ENCODE assay signal across 10 mouse cellular contexts in the genomic region with DNA sequence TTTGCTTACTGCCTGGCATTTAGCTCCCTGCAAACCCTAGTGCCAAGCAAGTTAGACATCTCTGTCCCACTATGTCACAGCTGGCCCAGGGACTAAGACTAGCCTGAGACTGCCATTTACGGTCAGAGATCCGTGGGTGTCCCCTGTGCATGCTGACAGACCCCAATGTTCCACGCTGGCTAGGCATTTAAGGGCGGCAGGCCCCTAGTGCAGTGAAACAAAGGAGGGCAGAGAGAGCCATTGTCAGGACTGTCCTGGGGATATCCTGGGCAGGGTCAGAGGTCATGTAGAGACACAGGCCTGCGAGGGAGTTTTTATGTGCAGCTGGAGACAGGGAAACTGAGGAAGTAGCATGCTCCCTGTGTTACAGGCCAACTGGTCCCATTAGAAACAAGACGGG. TPM values are rescaled to one million over a fixed set of nuclear protein-coding genes. Genes with fewer than 3 reads are reported as not detected.
DNase-seq lines count a peak whose midpoint lies in the region; ATAC-seq and TF ChIP-seq lines count a peak whose summit lies in the region.
"Had no signal": no experiment of that assay in that cellular context is flagged by ENCODE, and none has a peak within 500 bp of the region (broad histone marks: within the 10 kb centered on the region; RNA-seq: fewer than 3 reads in every experiment).

No protein-coding gene starts in this region.

- peak overlapping the region; percentile 31; the same call in 1 of the 2 replicates for H3K27ac ChIP-seq in kidney, embryonic 16.5 days (ENCODE audit: low read length)
- peak overlapping the region; percentile 43 for H3K27ac ChIP-seq in bone marrow macrophage, adult 2 months (ENCODE audit: insufficient read depth, low read depth, low read length)
- peak overlapping the region; percentile 49; the same call in 1 of the 2 replicates for H3K27ac ChIP-seq in intestine, embryonic 16.5 days (ENCODE audit: low read length)
- H3K27ac ChIP-seq: liver, embryonic 14.5 days had no signal

- H3K27me3 ChIP-seq in kidney, embryonic 16.5 days (ENCODE audit: insufficient read depth, low read length): no peaks in the 10 kb centered on the region
- no peaks in the 10 kb centered on the region for H3K27me3 ChIP-seq in C2C12 (ENCODE audit: control insufficient read depth, insufficient read depth, insufficient read length)
- no peaks in the 10 kb centered on the region for H3K27me3 ChIP-seq in intestine, embryonic 16.5 days (replicated peaks; ENCODE audit: control insufficient read depth, insufficient read depth, low read length)

- no peak overlapping the region for H3K4me2 ChIP-seq in kidney, embryonic 16.5 days (replicated peaks; ENCODE audit: low read depth, low read length)
- no peak overlapping the region for H3K4me2 ChIP-seq in intestine, embryonic 16.5 days (ENCODE audit: low read depth, low read length)

- DNase-seq in kidney, adult 18-20 months: no peak
- no peak for DNase-seq in urinary bladder, postnatal 10 days (ENCODE audit: low spot score)
- DNase-seq in right cerebral cortex, postnatal 10 days (ENCODE audit: low spot score in 2 of 2): no peak
- no peak for DNase-seq in ovary, postnatal 36 days (ENCODE audit: low spot score)

- H3K4me1 ChIP-seq in kidney, embryonic 16.5 days (ENCODE audit: insufficient read depth, low read length): peaks cover 94% of the 10 kb centered on the region
- peaks cover 77% of the 10 kb centered on the region for H3K4me1 ChIP-seq in bone marrow macrophage, adult 2 months (ENCODE audit: control insufficient read depth, insufficient read depth, low read length)
- H3K4me1 ChIP-seq in intestine, embryonic 16.5 days (ENCODE audit: control insufficient read depth, insufficient read depth, low read length): peaks cover 82% of the 10 kb centered on the region

- H3K4me3 ChIP-seq in kidney, embryonic 16.5 days (ENCODE audit: low read length): no peak overlapping the region
- H3K4me3 ChIP-seq in C2C12 (ENCODE audit: insufficient read depth, poor library complexity, severe bottlenecking): no peak overlapping the region
- H3K4me3 ChIP-seq in bone marrow macrophage, adult 2 months (ENCODE audit: insufficient read depth, low read length): no peak overlapping the region
- no peak overlapping the region for H3K4me3 ChIP-seq in intestine, embryonic 16.5 days (ENCODE audit: low read length)

- TF ChIP-seq POLR2A in bone marrow macrophage, adult 2 months (IDR thresholded peaks at IDR 0.05; ENCODE audit: borderline replicate concordance, low read depth, low read length): no peak

- WGBS in kidney, embryonic 16.5 days: 67% methylated on average over 6 of the region's 6 CpGs
- 76% methylated on average over 6 of the region's 6 CpGs for WGBS in intestine, embryonic 16.5 days

- TF ChIP-seq CTCF in C2C12 (IDR thresholded peaks at IDR 0.05; ENCODE audit: control insufficient read depth, insufficient read depth, insufficient read length): no peak
- no peak for TF ChIP-seq CTCF in bone marrow macrophage, adult 2 months (IDR thresholded peaks at IDR 0.05; ENCODE audit: low read depth, low read length)

- H3K79me3 ChIP-seq in C2C12 (ENCODE audit: low read depth): no peaks in the 10 kb centered on the region

- peak overlapping the region; percentile 19; the same call in 1 of the 2 replicates for H3K9ac ChIP-seq in kidney, embryonic 16.5 days (replicated peaks; ENCODE audit: low read length)
- peak overlapping the region; percentile 47; the same call in 1 of the 2 replicates for H3K9ac ChIP-seq in intestine, embryonic 16.5 days (ENCODE audit: low read depth, low read length)
- H3K9ac ChIP-seq: liver, embryonic 14.5 days had no signal

- ATAC-seq in kidney, embryonic 16.5 days (ENCODE audit: low FRiP score, low TSS enrichment): no peak
- no peak for ATAC-seq in intestine, embryonic 16.5 days

- peaks cover 24% of the 10 kb centered on the region for H3K36me3 ChIP-seq in kidney, embryonic 16.5 days (ENCODE audit: insufficient read depth, low read length)
- H3K36me3 ChIP-seq in C2C12 (ENCODE audit: control insufficient read depth, insufficient read depth): no peaks in the 10 kb centered on the region
- peaks cover 24% of the 10 kb centered on the region; the same call in 1 of the 2 replicates for H3K36me3 ChIP-seq in intestine, embryonic 16.5 days (ENCODE audit: control insufficient read depth, insufficient read depth, low read length)

- H3K79me2 ChIP-seq in C2C12 (ENCODE audit: control insufficient read depth, insufficient read depth): no peaks in the 10 kb centered on the region

- no peaks in the 10 kb centered on the region for H3K9me3 ChIP-seq in kidney, embryonic 16.5 days (ENCODE audit: low read length)
- H3K9me3 ChIP-seq in intestine, embryonic 16.5 days (ENCODE audit: control insufficient read depth, low read length): no peaks in the 10 kb centered on the region

- H3ac ChIP-seq in C2C12 (ENCODE audit: control insufficient read depth, insufficient read length, low read depth): peak overlapping the region; percentile 16

TF ChIP-seq in C2C12, 6 proteins besides CTCF, POLR2A, EP300 and RAD21:
- TF ChIP-seq FOSL1 (IDR thresholded peaks at IDR 0.05; ENCODE audit: insufficient read depth, low read length, poor library complexity, severe bottlenecking): no peak
- TF ChIP-seq CEBPB (IDR thresholded peaks at IDR 0.05; ENCODE audit: low read depth): no peak
- no peak for TF ChIP-seq MYOG (IDR thresholded peaks at IDR 0.05; ENCODE audit: control insufficient read depth, extremely low read depth, insufficient read length)
- no peak for TF ChIP-seq USF1 (IDR thresholded peaks at IDR 0.05; ENCODE audit: low read depth)
- TF ChIP-seq MYOD1 (IDR thresholded peaks at IDR 0.05; ENCODE audit: control insufficient read depth, insufficient read length, low read depth): no peak
- no peak for TF ChIP-seq MAX (IDR thresholded peaks at IDR 0.05)

RNA-seq across cellular contexts. Expression of a gene that starts 7.0 kb away (rescaled TPM):
- polyA plus RNA-seq in kidney, embryonic 16.5 days (2015; fragmentation: Nextera tagmentation; extraction: Ambion mirVana): 5.5 and 9.2 TPM in 2 replicates
- 0.74 TPM for polyA plus RNA-seq in C2C12 (2012; fragmentation: generic; extraction: Trizol)
- polyA plus RNA-seq in bone marrow macrophage, adult 2 months (2012; ENCODE audit: insufficient read depth, insufficient read length, missing spikeins): 15.4 and 17.8 TPM in 2 replicates
- 19.4 and 22.1 TPM in 2 replicates for polyA plus RNA-seq in intestine, embryonic 16.5 days (2015; fragmentation: Nextera tagmentation; extraction: Ambion mirVana)

RNA-seq across cellular contexts. Expression of a gene that starts 12.9 kb away (rescaled TPM):
- 169 and 170 TPM in 2 replicates for polyA plus RNA-seq in kidney, embryonic 16.5 days (2015; fragmentation: Nextera tagmentation; extraction: Ambion mirVana)
- polyA plus RNA-seq in C2C12 (2012; fragmentation: generic; extraction: Trizol): 46.7 TPM
- polyA plus RNA-seq in bone marrow macrophage, adult 2 months (2012; ENCODE audit: insufficient read depth, insufficient read length, missing spikeins): 87.2 and 90.4 TPM in 2 replicates
- 105 and 116 TPM in 2 replicates for polyA plus RNA-seq in intestine, embryonic 16.5 days (2015; fragmentation: Nextera tagmentation; extraction: Ambion mirVana)

RNA-seq across cellular contexts. Expression of a gene that starts 17.1 kb away (rescaled TPM):
- 1.5 and 2.1 TPM in 2 replicates for polyA plus RNA-seq in kidney, embryonic 16.5 days (2015; fragmentation: Nextera tagmentation; extraction: Ambion mirVana)
- 0.13 TPM for polyA plus RNA-seq in C2C12 (2012; fragmentation: generic; extraction: Trizol)
- polyA plus RNA-seq in bone marrow macrophage, adult 2 months (2012; ENCODE audit: insufficient read depth, insufficient read length, missing spikeins): 0.67 and 0.71 TPM in 2 replicates
- 0.68 and 0.69 TPM in 2 replicates for polyA plus RNA-seq in intestine, embryonic 16.5 days (2015; fragmentation: Nextera tagmentation; extraction: Ambion mirVana)

RNA-seq across cellular contexts. Expression of a gene that starts 23.2 kb away (rescaled TPM):
- 9.2 TPM in 1 of 2 replicates, not detected in the other for polyA plus RNA-seq in kidney, embryonic 16.5 days (2015; fragmentation: Nextera tagmentation; extraction: Ambion mirVana)
- polyA plus RNA-seq in C2C12 (2012; fragmentation: generic; extraction: Trizol): not detected
- not detected in 2 replicates for polyA plus RNA-seq in bone marrow macrophage, adult 2 months (2012; ENCODE audit: insufficient read depth, insufficient read length, missing spikeins)
- 2.1 and 7.8 TPM in 2 replicates for polyA plus RNA-seq in intestine, embryonic 16.5 days (2015; fragmentation: Nextera tagmentation; extraction: Ambion mirVana)
- polyA plus RNA-seq: adrenal gland, adult 2 months; liver, embryonic 14.5 days had no signal

RNA-seq across cellular contexts. Expression of a gene that starts 25.1 kb away (rescaled TPM):
- polyA plus RNA-seq in kidney, embryonic 16.5 days (2015; fragmentation: Nextera tagmentation; extraction: Ambion mirVana): 71.0 and 72.4 TPM in 2 replicates
- 32.5 TPM for polyA plus RNA-seq in C2C12 (2012; fragmentation: generic; extraction: Trizol)
- polyA plus RNA-seq in bone marrow macrophage, adult 2 months (2012; ENCODE audit: insufficient read depth, insufficient read length, missing spikeins): 14.6 and 19.3 TPM in 2 replicates
- polyA plus RNA-seq in intestine, embryonic 16.5 days (2015; fragmentation: Nextera tagmentation; extraction: Ambion mirVana): 34.1 and 37.2 TPM in 2 replicates
